Mouse (Mus musculus): Measurements from ENCODE around the gene Fn1. TPM values are rescaled to one million over a fixed set of nuclear protein-coding genes. Genes with fewer than 3 reads are reported as not detected.

Gene Fn1
- polyA plus RNA-seq, 1 experiment from 2014 or later: 74.2 TPM

- ATAC-seq (ENCODE audit: low FRiP score, low TSS enrichment): peak; percentile 29; the same call in 1 of the 2 replicates
- Histone ChIP-seq H3K4me2 (replicated peaks; ENCODE audit: low read depth) (no peak overlapping the region), H3K36me3 (ENCODE audit: control insufficient read depth, insufficient read depth, low read length) (peaks cover 16% of the 10 kb centered on the region; the same call in 1 of the 2 replicates), H3K9me3 (ENCODE audit: control insufficient read depth, low read length) (no peaks in the 10 kb centered on the region), H3K9ac (ENCODE audit: low read length) (no peak overlapping the region), H3K4me1 (replicated peaks; ENCODE audit: control insufficient read depth, insufficient read depth) (no peaks in the 10 kb centered on the region), H3K27me3 (ENCODE audit: control insufficient read depth, insufficient read depth, low read length) (no peaks in the 10 kb centered on the region), H3K4me3 (ENCODE audit: low read depth, low read length) (no peak overlapping the region), H3K27ac (replicated peaks) (no peak overlapping the region)
- TF ChIP-seq CTCF (IDR thresholded peaks at IDR 0.05; ENCODE audit: low read depth): no peak
- no peak for TF ChIP-seq EP300 (optimal IDR thresholded peaks at IDR 0.05)
- 23% methylated on average over 8 of the region's 8 CpGs for WGBS
- no peak for DNase-seq (ENCODE audit: low spot score)
These were observed 22.8 kb downstream of the Fn1 start for GRCm38 (mm10) chr1:71630243-71630642.

- H3K27me3 ChIP-seq (ENCODE audit: control insufficient read depth, insufficient read depth, low read length): no peaks in the 10 kb centered on the region
- H3K36me3 ChIP-seq (ENCODE audit: control insufficient read depth, insufficient read depth, low read length): peaks cover 25% of the 10 kb centered on the region
- H3K27ac ChIP-seq (replicated peaks): no peak overlapping the region
- WGBS: 89% methylated on average over 6 of the region's 6 CpGs
- no peak overlapping the region for H3K4me3 ChIP-seq (ENCODE audit: low read depth, low read length)
- no peak for TF ChIP-seq EP300 (optimal IDR thresholded peaks at IDR 0.05)
- no peak for TF ChIP-seq CTCF (IDR thresholded peaks at IDR 0.05; ENCODE audit: low read depth)
- no peaks in the 10 kb centered on the region for H3K4me1 ChIP-seq (replicated peaks; ENCODE audit: control insufficient read depth, insufficient read depth)
- no peak overlapping the region for H3K4me2 ChIP-seq (replicated peaks; ENCODE audit: low read depth)
- no peak overlapping the region for H3K9ac ChIP-seq (ENCODE audit: low read length)
- ATAC-seq (ENCODE audit: low FRiP score, low TSS enrichment) (peak; percentile 56; the same call in 1 of the 2 replicates), DNase-seq (ENCODE audit: low spot score) (peak; percentile 23)
- no peaks in the 10 kb centered on the region for H3K9me3 ChIP-seq (ENCODE audit: control insufficient read depth, low read length)
These were observed 29.4 kb downstream of the Fn1 start for GRCm38 (mm10) chr1:71623625-71624024.

GRCm38 (mm10) chr1:71621526-71621925 is 31.5 kb downstream of the Fn1 start:
- Histone ChIP-seq H3K36me3 (ENCODE audit: control insufficient read depth, insufficient read depth, low read length) (peaks cover 25% of the 10 kb centered on the region), H3K4me2 (replicated peaks; ENCODE audit: low read depth) (no peak overlapping the region), H3K27me3 (ENCODE audit: control insufficient read depth, insufficient read depth, low read length) (no peaks in the 10 kb centered on the region), H3K4me1 (replicated peaks; ENCODE audit: control insufficient read depth, insufficient read depth) (no peaks in the 10 kb centered on the region), H3K4me3 (ENCODE audit: low read depth, low read length) (no peak overlapping the region), H3K9me3 (ENCODE audit: control insufficient read depth, low read length) (no peaks in the 10 kb centered on the region), H3K27ac (replicated peaks) (no peak overlapping the region), H3K9ac (ENCODE audit: low read length) (no peak overlapping the region)
- 75% methylated on average over 2 of the region's 2 CpGs for WGBS
- ATAC-seq (ENCODE audit: low FRiP score, low TSS enrichment) (no peak), DNase-seq (ENCODE audit: low spot score) (no peak)
- TF ChIP-seq CTCF (IDR thresholded peaks at IDR 0.05; ENCODE audit: low read depth): no peak
- no peak for TF ChIP-seq EP300 (optimal IDR thresholded peaks at IDR 0.05)

GRCm38 (mm10) chr1:71614545-71615246 is 38.3 kb downstream of the Fn1 start:
- ATAC-seq (ENCODE audit: low FRiP score, low TSS enrichment) (no peak), DNase-seq (ENCODE audit: low spot score) (no peak)
- H3K4me2 ChIP-seq (replicated peaks; ENCODE audit: low read depth): no peak overlapping the region
- no peak overlapping the region for H3K4me3 ChIP-seq (ENCODE audit: low read depth, low read length)
- no peak for TF ChIP-seq EP300 (optimal IDR thresholded peaks at IDR 0.05)
- no peak for TF ChIP-seq CTCF (IDR thresholded peaks at IDR 0.05; ENCODE audit: low read depth)
- H3K9me3 ChIP-seq (ENCODE audit: control insufficient read depth, low read length): no peaks in the 10 kb centered on the region
- peaks cover 19% of the 10 kb centered on the region for H3K36me3 ChIP-seq (ENCODE audit: control insufficient read depth, insufficient read depth, low read length)
- no peaks in the 10 kb centered on the region for H3K4me1 ChIP-seq (replicated peaks; ENCODE audit: control insufficient read depth, insufficient read depth)
- no peak overlapping the region for H3K9ac ChIP-seq (ENCODE audit: low read length)
- no peaks in the 10 kb centered on the region for H3K27me3 ChIP-seq (ENCODE audit: control insufficient read depth, insufficient read depth, low read length)
- 87% methylated on average over 8 of the region's 8 CpGs for WGBS
- H3K27ac ChIP-seq (replicated peaks): no peak overlapping the region

GRCm38 (mm10) chr1:71612256-71612655 is 40.7 kb downstream of the Fn1 start:
- TF ChIP-seq CTCF (IDR thresholded peaks at IDR 0.05; ENCODE audit: low read depth) (no peak), EP300 (optimal IDR thresholded peaks at IDR 0.05) (no peak)
- Histone ChIP-seq H3K4me2 (replicated peaks; ENCODE audit: low read depth) (no peak overlapping the region), H3K4me3 (ENCODE audit: low read depth, low read length) (no peak overlapping the region), H3K4me1 (replicated peaks; ENCODE audit: control insufficient read depth, insufficient read depth) (no peaks in the 10 kb centered on the region), H3K36me3 (ENCODE audit: control insufficient read depth, insufficient read depth, low read length) (peaks cover 8% of the 10 kb centered on the region), H3K27me3 (ENCODE audit: control insufficient read depth, insufficient read depth, low read length) (no peaks in the 10 kb centered on the region), H3K9ac (ENCODE audit: low read length) (no peak overlapping the region), H3K9me3 (ENCODE audit: control insufficient read depth, low read length) (no peaks in the 10 kb centered on the region), H3K27ac (replicated peaks) (no peak overlapping the region)
- 95% methylated on average over 21 of the region's 21 CpGs for WGBS
- ATAC-seq (ENCODE audit: low FRiP score, low TSS enrichment): no peak
- DNase-seq (ENCODE audit: low spot score): no peak

- Histone ChIP-seq H3K4me3 (ENCODE audit: low read depth, low read length) (no peak overlapping the region), H3K9ac (ENCODE audit: low read length) (no peak overlapping the region), H3K27ac (replicated peaks) (no peak overlapping the region), H3K4me1 (replicated peaks; ENCODE audit: control insufficient read depth, insufficient read depth) (no peaks in the 10 kb centered on the region), H3K27me3 (ENCODE audit: control insufficient read depth, insufficient read depth, low read length) (no peaks in the 10 kb centered on the region), H3K36me3 (ENCODE audit: control insufficient read depth, insufficient read depth, low read length) (peaks cover 12% of the 10 kb centered on the region), H3K4me2 (replicated peaks; ENCODE audit: low read depth) (no peak overlapping the region), H3K9me3 (ENCODE audit: control insufficient read depth, low read length) (no peaks in the 10 kb centered on the region)
- DNase-seq (ENCODE audit: low spot score) (no peak), ATAC-seq (ENCODE audit: low FRiP score, low TSS enrichment) (no peak)
- no peak for TF ChIP-seq EP300 (optimal IDR thresholded peaks at IDR 0.05)
- TF ChIP-seq CTCF (IDR thresholded peaks at IDR 0.05; ENCODE audit: low read depth): no peak
- 86% methylated on average over 5 of the region's 5 CpGs for WGBS
These were observed 43.1 kb downstream of the Fn1 start for GRCm38 (mm10) chr1:71609916-71610315.
